Mouse (Mus musculus) retina, embryonic 14.5 days (tissue): ENCODE measurements around the gene Ppcs.

Experiments used
- DNase-seq: peaks from one replicate; pipeline ENCODE4 v3.0.0-alpha.2; 2015; ENCODE audit warnings: low spot score

Gene Ppcs

GRCm38 (mm10) chr4:119417894-119418293 lies 4.3 kb downstream of the Ppcs start:
- no peak for DNase-seq

GRCm38 (mm10) chr4:119417270-119417669 lies 5.0 kb downstream of the Ppcs start:
- DNase-seq, result no peak

GRCm38 (mm10) chr4:119415072-119415753 lies 7.0 kb downstream of the Ppcs start, which contains the start of gene Ccdc30:
Gene Ccdc30 (minus strand): TSS chr4:119415521.
- DNase-seq, result peak; percentile 98

GRCm38 (mm10) chr4:119412791-119413190 lies 9.4 kb downstream of the Ppcs start:
- DNase-seq, result no peak

- no peak for DNase-seq
Measured at GRCm38 (mm10) chr4:119411877-119412650, 10.2 kb downstream of the Ppcs start.

- no peak for DNase-seq
Measured at GRCm38 (mm10) chr4:119403431-119403830, 18.8 kb downstream of the Ppcs start.

- no peak for DNase-seq
Measured at GRCm38 (mm10) chr4:119400896-119401295, 21.3 kb downstream of the Ppcs start.

GRCm38 (mm10) chr4:119398751-119399150 lies 23.5 kb downstream of the Ppcs start:
- no peak for DNase-seq

- peak; percentile 16 for DNase-seq
Measured at GRCm38 (mm10) chr4:119390369-119390768, 31.9 kb downstream of the Ppcs start.

- no peak for DNase-seq
Measured at GRCm38 (mm10) chr4:119389184-119389583, 33.0 kb downstream of the Ppcs start.

GRCm38 (mm10) chr4:119381471-119382190 lies 40.6 kb downstream of the Ppcs start:
- no peak for DNase-seq

GRCm38 (mm10) chr4:119369460-119369859 lies 52.8 kb downstream of the Ppcs start:
- DNase-seq, result no peak
